Mouse (Mus musculus) embryonic facial prominence, embryonic 14.5 days (tissue): ENCODE data around the gene Skida1. TPM values are rescaled to one million over a fixed set of nuclear protein-coding genes. Genes with fewer than 3 reads are reported as not detected.
A peak's percentile ranks its signal among the peaks of the same experiment; 100 is the strongest.

Source experiments
- ATAC-seq: fragments of 200-750 bp; cut with Nextera tagmentation; 2 replicates; pipeline ENCODE4 v1.8.0; 2017; ENCODE audit warnings: low read depth, moderate number of reproducible peaks, moderate TSS enrichment
- DNase-seq: peaks from one replicate; pipeline ENCODE4 v3.0.0-alpha.2; 2015; ENCODE audit warnings: low spot score
- H3K27ac ChIP-seq: fragments of 300-500 bp; sonication (generic); replicated peaks from 2 replicates; pipeline ENCODE4 v1.5.1; 2014; ENCODE audit warnings: low read depth, mild to moderate bottlenecking, low read length, moderate library complexity
- H3K27me3 ChIP-seq: fragments of 300-500 bp; sonication (generic); replicated peaks from 2 replicates; pipeline ENCODE4 v1.6.1; 2014; ENCODE audit warnings: low read length; ENCODE audit not compliant: control insufficient read depth, insufficient read depth
- H3K36me3 ChIP-seq: fragments of 300-500 bp; sonication (generic); 2 replicates; pipeline ENCODE4 v1.6.1; 2014; ENCODE audit warnings: low read length, mixed read lengths; ENCODE audit not compliant: control insufficient read depth, insufficient read depth
- H3K4me1 ChIP-seq: fragments of 300-500 bp; sonication (generic); 2 replicates; pipeline ENCODE4 v1.6.1; 2014; ENCODE audit warnings: antibody characterized with exemption, low read length; ENCODE audit not compliant: control insufficient read depth, insufficient read depth
- H3K4me2 ChIP-seq: fragments of 300-500 bp; sonication (generic); 2 replicates; pipeline ENCODE4 v1.6.1; 2014; ENCODE audit warnings: low read depth, mild to moderate bottlenecking, low read length, moderate library complexity, mixed read lengths
- H3K4me3 ChIP-seq: fragments of 300-500 bp; sonication (generic); 2 replicates; pipeline ENCODE4 v1.5.1; 2014; ENCODE audit warnings: low read depth, mild to moderate bottlenecking, low read length
- H3K9ac ChIP-seq: fragments of 300-500 bp; sonication (generic); 2 replicates; pipeline ENCODE4 v1.6.1; 2014; ENCODE audit warnings: low read depth, mild to moderate bottlenecking, low read length, moderate library complexity, mixed read lengths
- H3K9me3 ChIP-seq: fragments of 300-500 bp; sonication (generic); 2 replicates; pipeline ENCODE4 v1.6.1; 2016; ENCODE audit warnings: low read length; ENCODE audit not compliant: control insufficient read depth
- microRNA-seq: library from miRNA; unstranded; fragments of <30 nt; microRNA quantifications from one replicate; pipeline ENCODE4, GENCODE M21; 2016; ENCODE audit warnings: borderline number of aligned reads
- polyA plus RNA-seq: library from polyadenylated mRNA; unstranded; fragments of >200 nt; fragmentation: Nextera tagmentation; extraction: Ambion mirVana; gene quantifications from 2 replicates; pipeline ENCODE4 v1.2.1, GENCODE M21; 2014

Skida1 gene
- polyA plus RNA-seq, 1 experiment from 2014 or later, result 4.0 TPM

GRCm38 (mm10) chr2:17996858-17997257 is 52.0 kb downstream of the Skida1 start, which contains the start of gene H2al2a:
TSS of gene H2al2a (minus strand) at chr2:17996958.
- ATAC-seq (no peak), DNase-seq (no peak)

More at GRCm38 (mm10) chr2:17996858-17997257, 52.0 kb downstream of the Skida1 start, which contains the start of gene H2al2a:
- no peaks in the 10 kb centered on the region for H3K36me3 ChIP-seq
- H3K9ac ChIP-seq, result no peak within 1 kb of the TSS
- H3K9me3 ChIP-seq, result no peaks in the 10 kb centered on the region
- H3K4me3 ChIP-seq, result no peak within 1 kb of the TSS
- no peak within 1 kb of the TSS for H3K4me2 ChIP-seq
- H3K4me1 ChIP-seq, result no peaks in the 10 kb centered on the region
- no peak within 1 kb of the TSS for H3K27ac ChIP-seq
- H3K27me3 ChIP-seq, result no peaks in the 10 kb centered on the region

Small RNA genes lying within 50 kb of the gene (microRNA-seq; reads per million reads assigned to microRNA genes)
- 6.5 reads per million, percentile 24 among the genes with 10 or more reads in this experiment for gene Mir7655

Other genes starting within 250 kb of the Skida1 start
- gene H2al2a, start 52.1 kb downstream of the Skida1 start, polyA plus RNA-seq, result not detected in 2 replicates
- gene A930004D18Rik, start 11.3 kb downstream of the Skida1 start, polyA plus RNA-seq, result 6.9 and 9.1 TPM in 2 replicates
- 27.4 and 32.1 TPM in 2 replicates for gene Mllt10, start 6.2 kb upstream of the Skida1 start, polyA plus RNA-seq